ENCODE assay signal across 15 mouse cellular contexts in the genomic region with DNA sequence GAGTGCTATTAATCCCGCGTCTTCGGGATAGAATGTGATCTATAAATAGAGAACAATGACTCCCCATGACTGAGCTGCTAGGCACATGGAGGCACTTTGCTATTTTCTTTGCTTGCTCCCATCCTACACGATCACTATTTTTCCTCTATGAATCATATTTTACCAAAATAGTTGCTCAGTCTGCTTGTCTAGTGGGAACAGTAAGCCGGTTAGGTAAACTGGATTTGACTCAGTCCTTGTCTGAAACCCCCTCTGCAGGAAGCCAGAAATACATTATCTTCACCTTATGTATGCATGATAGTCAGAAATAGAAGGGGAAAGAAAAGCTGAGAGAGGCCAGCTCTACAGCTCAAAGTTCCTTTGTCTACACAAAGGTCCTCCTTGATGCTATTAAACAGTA. TPM values are rescaled to one million over a fixed set of nuclear protein-coding genes. Genes with fewer than 3 reads are reported as not detected.
"Had no signal": no experiment of that assay in that cellular context is flagged by ENCODE, and none has a peak within 500 bp of the region (broad histone marks: within the 10 kb centered on the region; RNA-seq: fewer than 3 reads in every experiment).

No protein-coding gene starts in this region.

- DNase-seq: kidney, adult 11 months; kidney, adult 8-10 months; kidney, postnatal 10 days; kidney, postnatal 36 days; liver, embryonic 13.5 days; lung, adult 2 months; lung, postnatal 14 days; thymus, adult 2 months; thymus, postnatal 14 days; thymus, postnatal 4 days had no signal

RNA-seq across cellular contexts. Expression of gene Gabra1, which starts 31.3 kb away (rescaled TPM):
- total RNA-seq: megakaryocyte, adult 5-6 weeks had no signal
- polyA plus RNA-seq: liver, adult 2 months; macrophage; small intestine, adult 2 months; spleen, adult 2 months; thymus, adult 2 months had no signal
